Mouse (Mus musculus) heart, embryonic 11.5 days (tissue): ENCODE data around the gene Hist1h2bj. TPM values are rescaled to one million over a fixed set of nuclear protein-coding genes. Genes with fewer than 3 reads are reported as not detected.
"Not testable (repeated sequence)": the region's sequence is repeated elsewhere in the genome, so short reads cannot be mapped to it uniquely, and the experiment has no call there.

Experiments
- ATAC-seq: fragments of 200-750 bp; cut with Nextera tagmentation; replicated peaks from 2 replicates; pipeline ENCODE4 v1.8.0; 2017; ENCODE audit warnings: moderate library complexity; ENCODE audit not compliant: insufficient number of reproducible peaks, low FRiP score, low TSS enrichment
- H3K27ac ChIP-seq: fragments of 300-500 bp; sonication (generic); 2 replicates; pipeline ENCODE4 v1.5.1; 2014; ENCODE audit warnings: mild to moderate bottlenecking, low read depth, low read length
- H3K27me3 ChIP-seq: fragments of 300-500 bp; sonication (generic); 2 replicates; pipeline ENCODE4 v1.6.1; 2014; ENCODE audit warnings: mild to moderate bottlenecking, low read length, mixed read lengths; ENCODE audit not compliant: control insufficient read depth, insufficient read depth
- H3K36me3 ChIP-seq: fragments of 300-500 bp; sonication (generic); 2 replicates; pipeline ENCODE4 v1.6.1; 2014; ENCODE audit warnings: mild to moderate bottlenecking, low read length, moderate library complexity, mixed read lengths; ENCODE audit not compliant: control insufficient read depth, insufficient read depth
- H3K4me1 ChIP-seq: fragments of 300-500 bp; sonication (generic); 2 replicates; pipeline ENCODE4 v1.6.1; 2014; ENCODE audit warnings: low read length; ENCODE audit not compliant: control insufficient read depth, insufficient read depth
- H3K4me2 ChIP-seq: fragments of 300-500 bp; sonication (generic); 2 replicates; pipeline ENCODE4 v1.6.1; 2014; ENCODE audit warnings: mild to moderate bottlenecking, moderate library complexity
- H3K4me3 ChIP-seq: fragments of 300-500 bp; sonication (generic); 2 replicates; pipeline ENCODE4 v1.5.1; 2014; ENCODE audit warnings: low read depth, low read length
- H3K9ac ChIP-seq: fragments of 300-500 bp; sonication (generic); 2 replicates; pipeline ENCODE4 v1.6.1; 2014; ENCODE audit warnings: mild to moderate bottlenecking, low read depth, low read length, moderate library complexity
- H3K9me3 ChIP-seq: fragments of 300-500 bp; sonication (generic); replicated peaks from 2 replicates; pipeline ENCODE4 v1.6.1; 2016; ENCODE audit warnings: low read length; ENCODE audit not compliant: control insufficient read depth
- WGBS: fragments of 180-500 bp; shearing (Covaris S2); extraction: QIAGEN DNeasy Blood & Tissue Kit; methylation state at CpG from one replicate; pipeline ENCODE4 v1.1.7; 2014; ENCODE audit not compliant: insufficient replicate concordance; 5-methylcytosine and 5-hydroxymethylcytosine counted together
- polyA plus RNA-seq: library from polyadenylated mRNA; unstranded; fragments of >200 nt; fragmentation: Nextera tagmentation; extraction: Ambion mirVana; gene quantifications from 2 replicates; pipeline ENCODE4 v1.2.1, GENCODE M21; 2014

Hist1h2bj gene
- polyA plus RNA-seq, 1 experiment from 2014 or later, result 7.5 TPM

GRCm38 (mm10) chr13:22049737-22050440 lies 6.9 kb downstream of the Hist1h2bj start:
- H3K9me3 ChIP-seq, result no peaks in the 10 kb centered on the region
- peak overlapping the region; percentile 60 for H3K4me3 ChIP-seq
- 1% methylated on average over 14 of the region's 14 CpGs for WGBS
- H3K9ac ChIP-seq, result peak overlapping the region; percentile 49; the same call in 1 of the 2 replicates
- H3K27ac ChIP-seq, result peak overlapping the region; percentile 85
- H3K36me3 ChIP-seq, result no peaks in the 10 kb centered on the region
- 0 out of 2 replicates have a peak, but pooled peaks have one; percentile 5 for ATAC-seq
- peak overlapping the region; percentile 74 for H3K4me2 ChIP-seq
- H3K4me1 ChIP-seq, result 0 out of 2 replicates have a peak, but pooled peaks cover 3% of the 10 kb centered on the region
- H3K27me3 ChIP-seq, result no peaks in the 10 kb centered on the region

DNA sequence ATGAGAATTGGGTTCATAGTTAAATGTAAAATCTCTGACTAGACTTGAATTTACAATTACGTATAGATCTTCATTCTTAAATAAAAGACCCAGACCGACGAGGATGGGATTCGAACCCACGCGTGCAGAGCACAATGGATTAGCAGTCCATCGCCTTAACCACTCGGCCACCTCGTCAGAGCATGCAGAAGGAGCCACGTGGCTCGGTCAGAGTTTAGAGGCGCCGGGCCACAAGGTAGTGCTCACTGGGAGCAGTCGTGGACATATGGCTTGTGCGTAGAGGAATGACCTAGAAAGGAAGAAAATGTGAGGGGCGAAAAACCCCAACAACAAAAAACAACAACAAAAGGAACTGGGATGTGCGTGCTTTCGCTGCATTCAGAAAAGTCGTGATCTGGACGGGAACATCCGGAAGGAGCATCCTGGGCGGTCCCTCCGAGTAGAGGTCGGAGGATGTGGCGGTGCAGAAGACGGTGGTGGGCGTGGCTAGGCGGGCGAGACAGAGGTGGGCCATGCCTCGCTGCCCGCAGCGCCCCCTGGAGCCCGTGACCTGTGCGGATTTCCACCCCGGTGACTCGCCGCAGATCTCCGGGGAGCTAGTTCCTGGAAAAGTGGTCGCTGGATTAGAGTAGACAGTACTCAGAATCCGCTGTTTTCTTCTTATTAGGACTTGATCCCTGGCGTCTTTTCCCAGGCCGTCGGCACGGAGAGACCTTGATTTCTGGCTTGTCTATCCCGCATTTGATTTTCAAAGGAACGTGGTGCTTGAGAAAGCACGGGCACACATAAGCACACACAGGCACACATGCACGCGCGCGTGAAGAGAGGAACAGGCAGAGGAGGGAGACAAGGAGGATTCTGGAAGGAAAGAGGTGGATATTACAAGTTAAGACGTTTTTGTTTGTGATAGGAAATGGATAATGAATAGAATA lies 7.8 kb downstream of the Hist1h2bj start:
- under 1% methylated on average over 52 of the region's 52 CpGs for WGBS
- no peaks in the 10 kb centered on the region for H3K27me3 ChIP-seq
- H3K4me3 ChIP-seq, result peak overlapping the region; percentile 60
- peak; percentile 96 for ATAC-seq
- peak overlapping the region; percentile 74 for H3K4me2 ChIP-seq
- H3K9ac ChIP-seq, result peak overlapping the region; percentile 76
- H3K9me3 ChIP-seq, result no peaks in the 10 kb centered on the region
- H3K4me1 ChIP-seq, result 0 out of 2 replicates have a peak, but pooled peaks cover 3% of the 10 kb centered on the region
- no peaks in the 10 kb centered on the region for H3K36me3 ChIP-seq
- peak overlapping the region; percentile 85 for H3K27ac ChIP-seq

GRCm38 (mm10) chr13:22051523-22051859 lies 8.5 kb downstream of the Hist1h2bj start:
- H3K4me1 ChIP-seq, result 0 out of 2 replicates have a peak, but pooled peaks cover 3% of the 10 kb centered on the region
- WGBS, result 11% methylated on average over 5 of the region's 5 CpGs
- H3K27me3 ChIP-seq, result no peaks in the 10 kb centered on the region
- H3K9me3 ChIP-seq, result no peaks in the 10 kb centered on the region
- no peaks in the 10 kb centered on the region for H3K36me3 ChIP-seq
- peak overlapping the region; percentile 85 for H3K27ac ChIP-seq
- ATAC-seq, result no peak
- peak overlapping the region; percentile 60 for H3K4me3 ChIP-seq
- H3K4me2 ChIP-seq, result peak overlapping the region; percentile 74
- peak overlapping the region; percentile 76 for H3K9ac ChIP-seq

- H3K4me1 ChIP-seq, result 0 out of 2 replicates have a peak, but pooled peaks cover 3% of the 10 kb centered on the region
- no peak overlapping the region for H3K4me2 ChIP-seq
- 88% methylated on average over 1 of the region's 1 CpGs for WGBS
- H3K36me3 ChIP-seq, result no peaks in the 10 kb centered on the region
- no peak overlapping the region for H3K4me3 ChIP-seq
- no peaks in the 10 kb centered on the region for H3K9me3 ChIP-seq
- H3K27ac ChIP-seq, result no peak overlapping the region
- no peak for ATAC-seq
- no peak overlapping the region for H3K9ac ChIP-seq
- no peaks in the 10 kb centered on the region for H3K27me3 ChIP-seq
Measured at GRCm38 (mm10) chr13:22053754-22054153, 10.7 kb downstream of the Hist1h2bj start.

- H3K4me3 ChIP-seq, result no peak overlapping the region
- no peaks in the 10 kb centered on the region for H3K27me3 ChIP-seq
- no peak overlapping the region for H3K9ac ChIP-seq
- no peak overlapping the region for H3K27ac ChIP-seq
- ATAC-seq, result no peak
- H3K36me3 ChIP-seq, result no peaks in the 10 kb centered on the region
- H3K9me3 ChIP-seq, result no peaks in the 10 kb centered on the region
- H3K4me1 ChIP-seq, result no peaks in the 10 kb centered on the region
- 93% methylated on average over 1 of the region's 1 CpGs for WGBS
- no peak overlapping the region for H3K4me2 ChIP-seq
Measured at GRCm38 (mm10) chr13:22061422-22061821, 18.4 kb downstream of the Hist1h2bj start.

DNA sequence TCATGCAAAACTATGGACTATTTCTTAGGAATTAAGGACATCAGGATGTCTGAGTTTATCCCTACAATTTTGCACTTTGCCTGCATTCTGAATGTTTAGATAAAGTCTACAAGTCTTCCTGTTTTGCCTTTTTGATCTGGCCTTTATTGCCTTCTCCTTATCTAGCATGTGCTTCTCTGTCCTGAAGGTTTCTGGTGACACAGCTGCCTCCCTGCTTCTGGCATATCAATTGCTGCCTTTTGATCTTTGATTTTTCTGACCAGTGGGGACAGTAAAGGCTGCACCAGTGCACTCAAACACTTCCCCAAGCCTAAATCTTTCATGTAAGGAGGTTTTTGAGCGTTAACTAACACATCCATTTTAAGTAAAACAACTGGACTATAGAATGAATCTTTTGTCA lies 20.5 kb downstream of the Hist1h2bj start:
- H3K9ac ChIP-seq, result no peak overlapping the region
- no peaks in the 10 kb centered on the region for H3K27me3 ChIP-seq
- no peak overlapping the region for H3K4me3 ChIP-seq
- H3K27ac ChIP-seq, result no peak overlapping the region
- no peaks in the 10 kb centered on the region for H3K36me3 ChIP-seq
- WGBS, result 54% methylated on average over 1 of the region's 1 CpGs
- no peaks in the 10 kb centered on the region for H3K4me1 ChIP-seq
- H3K9me3 ChIP-seq, result no peaks in the 10 kb centered on the region
- ATAC-seq, result no peak
- H3K4me2 ChIP-seq, result no peak overlapping the region

GRCm38 (mm10) chr13:22084140-22084539 lies 41.1 kb downstream of the Hist1h2bj start, which contains the start of gene Vmn1r188:
Gene Vmn1r188, plus strand, starts transcription at chr13:22084440.
- not testable (repeated sequence) for H3K27me3 ChIP-seq, H3K27ac ChIP-seq, H3K36me3 ChIP-seq, H3K9ac ChIP-seq, H3K9me3 ChIP-seq, H3K4me2 ChIP-seq, H3K4me3 ChIP-seq, ATAC-seq, H3K4me1 ChIP-seq
- 64% methylated on average over 1 of the region's 1 CpGs for WGBS
